Mouse (Mus musculus) embryonic facial prominence, embryonic 13.5 days (tissue): ENCODE data around the gene Hnrnpa3. TPM values are rescaled to one million over a fixed set of nuclear protein-coding genes. Genes with fewer than 3 reads are reported as not detected.
"Not testable (repeated sequence)": the region's sequence is repeated elsewhere in the genome, so short reads cannot be mapped to it uniquely, and the experiment has no call there.

Experiments
- ATAC-seq: fragments of 200-750 bp; cut with Nextera tagmentation; 2 replicates; pipeline ENCODE4 v1.8.0; 2017; ENCODE audit warnings: low read depth; ENCODE audit not compliant: insufficient number of reproducible peaks, insufficient read depth, low FRiP score, low TSS enrichment
- H3K27ac ChIP-seq: fragments of 300-500 bp; sonication (generic); 2 replicates; pipeline ENCODE4 v1.5.1; 2015; ENCODE audit warnings: moderate library complexity, mild to moderate bottlenecking, inconsistent platforms
- H3K27me3 ChIP-seq: fragments of 300-500 bp; sonication (generic); 2 replicates; pipeline ENCODE4 v1.6.1; 2015; ENCODE audit warnings: mild to moderate bottlenecking, inconsistent platforms
- H3K36me3 ChIP-seq: fragments of 300-500 bp; sonication (generic); 2 replicates; pipeline ENCODE4 v1.6.1; 2015; ENCODE audit warnings: mild to moderate bottlenecking, inconsistent platforms
- H3K4me1 ChIP-seq: fragments of 300-500 bp; sonication (generic); 2 replicates; pipeline ENCODE4 v1.6.1; 2015; ENCODE audit warnings: inconsistent platforms
- H3K4me2 ChIP-seq: fragments of 300-500 bp; sonication (generic); 2 replicates; pipeline ENCODE4 v1.6.1; 2015; ENCODE audit warnings: moderate library complexity, mild to moderate bottlenecking, inconsistent platforms
- H3K4me3 ChIP-seq: fragments of 300-500 bp; sonication (generic); 2 replicates; pipeline ENCODE4 v1.5.1; 2015; ENCODE audit warnings: mild to moderate bottlenecking, inconsistent platforms
- H3K9ac ChIP-seq: fragments of 300-500 bp; sonication (generic); 2 replicates; pipeline ENCODE4 v1.6.1; 2015; ENCODE audit warnings: mild to moderate bottlenecking, inconsistent platforms
- H3K9me3 ChIP-seq: fragments of 300-500 bp; sonication (generic); 2 replicates; pipeline ENCODE4 v1.6.1; 2016; ENCODE audit warnings: inconsistent platforms
- WGBS: fragments of 180-500 bp; shearing (Covaris S2); methylation state at CpG from one replicate; pipeline ENCODE4 v1.1.7; 2015; ENCODE audit warnings: mixed read lengths; 5-methylcytosine and 5-hydroxymethylcytosine counted together
- polyA plus RNA-seq: library from polyadenylated mRNA; unstranded; fragments of >200 nt; fragmentation: Nextera tagmentation; extraction: Ambion mirVana; gene quantifications from 2 replicates; pipeline ENCODE4 v1.2.1, GENCODE M21; 2015

Hnrnpa3 gene
- polyA plus RNA-seq, 1 experiment from 2014 or later, result 343 TPM

DNA sequence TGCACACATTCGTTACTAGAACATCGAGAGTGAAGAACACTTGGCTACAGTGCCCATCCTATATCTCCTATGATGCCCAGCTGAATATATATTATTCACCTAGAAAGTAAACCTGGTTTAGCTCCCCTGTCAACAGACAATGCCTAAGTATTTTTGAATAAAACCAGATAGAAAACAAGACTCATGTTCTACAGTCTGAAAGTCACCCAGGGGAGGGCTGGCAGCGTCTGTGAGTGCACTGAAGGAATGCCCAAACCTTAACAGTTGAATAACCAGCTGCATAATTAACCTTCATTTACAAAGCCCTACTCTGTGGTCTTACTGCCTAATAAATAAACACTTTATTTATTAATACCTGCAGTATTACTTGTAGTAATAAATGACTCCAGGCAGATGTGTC is 25.5 kb downstream of the Hnrnpa3 start:
- ATAC-seq, result no peak
- H3K9me3 ChIP-seq, result no peaks in the 10 kb centered on the region

DNA sequence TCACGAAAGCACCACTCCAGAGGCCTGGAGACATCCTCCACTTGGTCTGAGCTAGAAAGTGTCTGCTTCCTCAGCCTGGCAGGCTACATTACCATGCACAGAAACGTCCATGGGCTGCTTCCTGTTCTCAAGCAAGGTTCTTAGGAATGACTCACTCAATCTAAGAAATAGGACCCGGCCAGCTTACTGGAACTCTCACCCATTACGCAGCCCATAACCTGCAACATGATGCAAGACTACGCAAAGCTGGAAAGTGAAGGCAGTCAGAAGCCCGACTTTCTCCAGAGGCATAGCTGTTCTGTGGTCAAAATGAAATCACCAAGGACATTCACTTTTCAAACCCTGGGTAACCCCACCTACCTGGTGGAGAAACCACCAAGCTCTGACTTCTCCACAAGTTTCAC is 26.4 kb downstream of the Hnrnpa3 start:
- H3K27me3 ChIP-seq, result no peaks in the 10 kb centered on the region
- no peak overlapping the region for H3K27ac ChIP-seq
- WGBS, result 68% methylated on average over 6 of the region's 6 CpGs
- no peak for ATAC-seq
- H3K4me1 ChIP-seq, result peaks cover 31% of the 10 kb centered on the region
- H3K9ac ChIP-seq, result no peak overlapping the region
- H3K4me3 ChIP-seq, result no peak overlapping the region
- no peaks in the 10 kb centered on the region for H3K9me3 ChIP-seq
- no peak overlapping the region for H3K4me2 ChIP-seq
- H3K36me3 ChIP-seq, result no peaks in the 10 kb centered on the region

More for the DNA sequence above, 25.5 kb downstream of the Hnrnpa3 start:
- peaks cover 34% of the 10 kb centered on the region for H3K4me1 ChIP-seq
- H3K27me3 ChIP-seq, result no peaks in the 10 kb centered on the region
- no peak overlapping the region for H3K4me2 ChIP-seq
- no peak overlapping the region for H3K27ac ChIP-seq
- 79% methylated on average over 3 of the region's 3 CpGs for WGBS
- no peak overlapping the region for H3K9ac ChIP-seq
- H3K4me3 ChIP-seq, result no peak overlapping the region
- H3K36me3 ChIP-seq, result no peaks in the 10 kb centered on the region

- Histone ChIP-seq H3K9ac (no peak overlapping the region), H3K4me3 (no peak overlapping the region), H3K27ac (no peak overlapping the region), H3K36me3 (no peaks in the 10 kb centered on the region), H3K4me2 (no peak overlapping the region), H3K9me3 (no peaks in the 10 kb centered on the region), H3K27me3 (no peaks in the 10 kb centered on the region), H3K4me1 (peaks cover 24% of the 10 kb centered on the region)
- ATAC-seq, result no peak
- WGBS, result 88% methylated on average over 10 of the region's 10 CpGs
Measured at GRCm38 (mm10) chr2:75687040-75687749, 28.1 kb downstream of the Hnrnpa3 start.

GRCm38 (mm10) chr2:75688901-75689300 is 29.8 kb downstream of the Hnrnpa3 start:
- no peak overlapping the region for H3K4me2 ChIP-seq
- no peak overlapping the region for H3K4me3 ChIP-seq
- H3K27me3 ChIP-seq, result no peaks in the 10 kb centered on the region
- no peaks in the 10 kb centered on the region for H3K9me3 ChIP-seq
- no peak overlapping the region for H3K27ac ChIP-seq
- 88% methylated on average over 1 of the region's 1 CpGs for WGBS
- no peak overlapping the region for H3K9ac ChIP-seq
- peaks cover 30% of the 10 kb centered on the region for H3K4me1 ChIP-seq
- no peak for ATAC-seq
- no peaks in the 10 kb centered on the region for H3K36me3 ChIP-seq

DNA sequence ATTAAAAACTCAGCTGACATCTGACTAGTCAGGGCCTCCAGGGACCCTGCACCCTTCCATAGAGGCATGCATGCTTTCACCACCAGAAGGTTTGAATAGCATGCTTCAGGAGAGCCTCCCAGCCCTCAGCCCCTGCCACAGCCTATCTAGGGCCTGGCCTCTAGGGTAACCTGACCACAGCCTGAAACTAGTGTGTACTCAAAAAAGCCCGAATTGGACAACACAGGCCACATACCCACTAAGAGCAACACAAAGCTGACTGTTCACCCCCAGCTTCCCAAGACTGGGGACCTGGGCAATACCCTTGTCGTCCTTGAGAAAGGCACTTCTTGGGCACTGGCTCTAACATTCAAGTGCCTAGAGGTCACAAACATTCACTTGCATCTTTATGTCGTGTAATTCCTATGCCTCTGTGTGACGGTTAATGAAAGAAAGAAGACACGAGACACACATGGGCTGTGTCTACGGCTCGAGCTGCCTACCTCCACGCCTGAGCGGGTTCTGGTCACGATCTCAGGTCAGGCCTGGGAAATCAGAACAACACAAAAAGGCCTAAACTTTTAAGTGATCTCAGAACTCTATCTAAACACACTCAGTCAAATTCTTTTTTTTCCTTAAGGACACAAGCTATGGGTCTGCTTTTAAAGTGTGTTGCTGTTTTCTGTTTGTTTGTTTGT is 30.6 kb downstream of the Hnrnpa3 start:
- WGBS, result 81% methylated on average over 10 of the region's 10 CpGs
- Histone ChIP-seq H3K4me3 (no peak overlapping the region), H3K36me3 (no peaks in the 10 kb centered on the region), H3K9me3 (no peaks in the 10 kb centered on the region), H3K4me1 (peaks cover 27% of the 10 kb centered on the region), H3K9ac (no peak overlapping the region), H3K27me3 (no peaks in the 10 kb centered on the region), H3K27ac (no peak overlapping the region), H3K4me2 (no peak overlapping the region)
- ATAC-seq, result no peak

- Histone ChIP-seq H3K9ac (no peak overlapping the region), H3K4me3 (no peak overlapping the region), H3K27me3 (no peaks in the 10 kb centered on the region), H3K27ac (no peak overlapping the region), H3K4me2 (no peak overlapping the region), H3K36me3 (no peaks in the 10 kb centered on the region), H3K9me3 (no peaks in the 10 kb centered on the region), H3K4me1 (peaks cover 23% of the 10 kb centered on the region)
- WGBS, result 89% methylated on average over 4 of the region's 4 CpGs
- ATAC-seq, result no peak
Measured at GRCm38 (mm10) chr2:75690656-75691055, 31.6 kb downstream of the Hnrnpa3 start.

DNA sequence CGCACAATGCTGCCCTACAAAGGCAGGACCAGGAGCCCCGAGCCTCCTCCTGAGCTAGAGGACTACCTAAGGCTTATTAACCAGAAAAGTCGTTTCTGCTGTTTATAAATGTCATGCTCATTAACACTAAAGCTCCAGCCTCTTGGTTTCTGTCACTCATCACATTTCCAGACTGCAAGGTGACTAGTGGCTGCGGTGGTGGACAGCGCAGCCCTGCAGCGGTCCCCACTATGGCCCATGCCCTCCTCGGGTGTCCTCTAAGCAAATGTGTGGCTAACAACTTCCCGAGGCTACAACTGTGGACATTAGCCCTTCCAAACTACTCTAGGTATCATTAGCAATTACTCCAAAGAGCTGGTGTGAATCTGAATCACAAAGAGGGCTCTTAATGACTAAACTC is 32.3 kb downstream of the Hnrnpa3 start:
- H3K36me3 ChIP-seq, result no peaks in the 10 kb centered on the region
- no peak overlapping the region for H3K4me2 ChIP-seq
- no peak for ATAC-seq
- H3K9ac ChIP-seq, result no peak overlapping the region
- no peaks in the 10 kb centered on the region for H3K9me3 ChIP-seq
- peaks cover 24% of the 10 kb centered on the region for H3K4me1 ChIP-seq
- H3K27me3 ChIP-seq, result no peaks in the 10 kb centered on the region
- 76% methylated on average over 8 of the region's 8 CpGs for WGBS
- H3K4me3 ChIP-seq, result no peak overlapping the region
- no peak overlapping the region for H3K27ac ChIP-seq

DNA sequence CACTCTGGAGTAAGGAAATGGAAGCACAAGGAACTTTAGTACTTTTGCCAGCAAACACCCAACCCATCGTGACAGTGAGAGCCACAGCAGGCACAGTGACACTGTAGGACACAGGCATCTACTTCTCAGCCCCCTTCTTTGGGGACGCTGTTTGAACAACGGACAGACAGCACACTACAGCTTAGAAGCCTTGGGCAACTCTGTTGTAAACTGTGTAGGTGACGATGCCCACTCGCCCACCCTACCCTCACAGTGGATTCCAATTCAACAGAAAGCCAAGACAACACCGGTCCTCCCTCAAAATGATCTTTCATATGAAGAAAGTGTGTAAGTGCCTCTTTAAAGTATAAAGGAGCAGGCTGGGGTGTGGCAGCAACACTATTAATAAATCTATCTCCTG is 33.3 kb downstream of the Hnrnpa3 start:
- WGBS, result 89% methylated on average over 6 of the region's 6 CpGs
- H3K9me3 ChIP-seq, result no peaks in the 10 kb centered on the region

GRCm38 (mm10) chr2:75694926-75695325 is 35.9 kb downstream of the Hnrnpa3 start:
- peaks cover 49% of the 10 kb centered on the region for H3K4me1 ChIP-seq
- H3K4me3 ChIP-seq, H3K9me3 ChIP-seq, H3K27me3 ChIP-seq, ATAC-seq, H3K4me2 ChIP-seq, H3K9ac ChIP-seq, H3K27ac ChIP-seq, H3K36me3 ChIP-seq: not testable (repeated sequence)
- WGBS, result 80% methylated on average over 3 of the region's 3 CpGs

More for the DNA sequence above, 33.3 kb downstream of the Hnrnpa3 start:
- Histone ChIP-seq H3K27ac (no peak overlapping the region), H3K4me1 (peaks cover 32% of the 10 kb centered on the region), H3K4me2 (no peak overlapping the region), H3K36me3 (no peaks in the 10 kb centered on the region), H3K9ac (no peak overlapping the region), H3K4me3 (no peak overlapping the region), H3K27me3 (no peaks in the 10 kb centered on the region)
- no peak for ATAC-seq

DNA sequence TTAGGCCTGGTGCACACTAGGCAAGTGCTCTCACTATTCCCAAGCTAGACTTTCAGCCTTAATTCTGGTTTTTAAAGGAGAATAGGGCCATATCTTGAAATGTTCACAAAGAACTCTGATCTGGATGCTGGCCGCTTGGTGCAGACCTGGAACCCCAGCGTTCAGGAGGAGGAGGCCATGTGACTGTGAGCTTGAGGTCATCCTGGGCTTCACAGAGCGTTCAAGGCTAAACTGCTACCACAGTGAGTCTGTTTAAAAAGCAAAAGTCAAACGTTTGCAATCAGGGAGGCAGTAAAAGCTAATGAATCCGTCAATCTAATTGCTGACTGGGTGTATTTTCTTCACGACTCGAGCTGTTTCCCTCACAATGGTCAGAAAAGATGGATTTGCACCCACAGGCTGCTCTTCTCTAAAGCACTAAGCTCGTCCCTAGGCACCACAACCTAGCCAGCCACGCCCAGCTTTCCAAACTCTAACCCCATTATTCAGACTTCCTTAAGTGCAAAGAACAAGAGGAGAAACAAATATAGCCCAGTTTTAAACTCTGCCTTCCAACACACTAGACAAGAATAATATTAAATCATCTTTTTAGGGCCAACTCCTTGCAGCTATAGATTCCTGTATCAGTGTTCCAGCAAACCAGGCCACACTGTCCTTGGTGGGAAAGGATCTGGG is 36.8 kb downstream of the Hnrnpa3 start:
- no peak overlapping the region for H3K4me3 ChIP-seq
- H3K4me1 ChIP-seq, result peaks cover 55% of the 10 kb centered on the region
- WGBS, result 66% methylated on average over 9 of the region's 9 CpGs
- no peaks in the 10 kb centered on the region for H3K27me3 ChIP-seq
- no peak for ATAC-seq
- no peak overlapping the region for H3K9ac ChIP-seq
- no peaks in the 10 kb centered on the region for H3K36me3 ChIP-seq
- H3K4me2 ChIP-seq, result no peak overlapping the region
- H3K27ac ChIP-seq, result no peak overlapping the region
- H3K9me3 ChIP-seq, result no peaks in the 10 kb centered on the region

GRCm38 (mm10) chr2:75696371-75696770 is 37.3 kb downstream of the Hnrnpa3 start:
- no peak for ATAC-seq
- H3K4me1 ChIP-seq, result peaks cover 61% of the 10 kb centered on the region
- H3K9ac ChIP-seq, result no peak overlapping the region
- H3K27ac ChIP-seq, result no peak overlapping the region
- H3K36me3 ChIP-seq, result no peaks in the 10 kb centered on the region
- no peaks in the 10 kb centered on the region for H3K27me3 ChIP-seq
- H3K9me3 ChIP-seq, result no peaks in the 10 kb centered on the region
- H3K4me2 ChIP-seq, result no peak overlapping the region
- WGBS, result 65% methylated on average over 5 of the region's 5 CpGs
- no peak overlapping the region for H3K4me3 ChIP-seq

DNA sequence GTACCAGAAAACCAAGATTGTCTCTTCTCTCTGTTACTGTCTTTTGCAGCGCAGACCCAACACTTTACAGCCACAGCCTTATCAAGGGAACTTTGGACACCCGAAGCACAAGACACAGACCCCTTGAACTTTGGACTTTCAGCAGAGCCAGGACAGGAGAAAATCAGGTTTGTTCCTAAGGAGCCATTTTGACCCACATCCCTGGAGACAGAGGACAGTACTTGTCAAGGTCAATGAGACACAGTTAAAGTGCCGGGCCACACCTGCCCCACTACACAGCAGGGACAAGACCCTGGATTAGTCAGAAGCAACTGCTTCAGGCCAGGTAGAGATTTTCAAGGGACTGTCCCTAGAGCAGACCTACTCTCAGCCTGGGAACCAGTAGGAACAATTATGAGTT is 38.2 kb downstream of the Hnrnpa3 start:
- Histone ChIP-seq H3K4me1 (peaks cover 70% of the 10 kb centered on the region), H3K9ac (no peak overlapping the region), H3K9me3 (no peaks in the 10 kb centered on the region), H3K27me3 (no peaks in the 10 kb centered on the region), H3K27ac (no peak overlapping the region), H3K4me2 (no peak overlapping the region), H3K36me3 (no peaks in the 10 kb centered on the region), H3K4me3 (no peak overlapping the region)
- no peak for ATAC-seq
- 86% methylated on average over 3 of the region's 3 CpGs for WGBS
